Mouse (Mus musculus) MEL (cell line): Measurements from ENCODE around the gene Ndc1. TPM values are rescaled to one million over a fixed set of nuclear protein-coding genes. Genes with fewer than 3 reads are reported as not detected.

ENCODE experiments used
- DNase-seq: peaks from one replicate; pipeline ENCODE4 v3.0.0; 2011; ENCODE audit warnings: low read depth, low spot score
- H3K27ac ChIP-seq: 2 replicates; pipeline ENCODE4 v1.5.1; 2012; ENCODE audit warnings: low read depth, mild to moderate bottlenecking, control low read depth, low read length, moderate library complexity; ENCODE audit not compliant: control insufficient read depth
- H3K27me3 ChIP-seq, 2 experiments: fragments of 150-350 bp in 1 of 2; sonication (generic) in 1 of 2; 2 replicates each; pipeline ENCODE4 v1.6.1; 2012; ENCODE audit warnings: low read length in 2 of 2, mild to moderate bottlenecking in 2 of 2, improper control_type of control experiment in 1 of 2, moderate library complexity in 1 of 2; ENCODE audit not compliant: insufficient read depth in 2 of 2, control insufficient read depth in 1 of 2
- H3K36me3 ChIP-seq, 2 experiments: 2 replicates each; pipeline ENCODE4 v1.6.1; 2012 to 2014; ENCODE audit warnings: low read length in 2 of 2, improper control_type of control experiment in 1 of 2, inconsistent platforms in 1 of 2, mild to moderate bottlenecking in 1 of 2; ENCODE audit not compliant: insufficient read depth in 2 of 2, control insufficient read depth in 1 of 2
- H3K4me1 ChIP-seq, 2 experiments: fragments of 150-350 bp in 1 of 2; sonication (generic) in 1 of 2; 2 replicates each; pipeline ENCODE4 v1.6.1; 2012; ENCODE audit warnings: low read length in 2 of 2, improper control_type of control experiment in 1 of 2, mild to moderate bottlenecking in 1 of 2; ENCODE audit not compliant: insufficient read depth in 2 of 2, control insufficient read depth in 1 of 2
- H3K4me3 ChIP-seq, 2 experiments: fragments of 150-350 bp in 1 of 2; sonication (generic) in 1 of 2; 2 replicates each; pipeline ENCODE4 v1.5.1; 2012; ENCODE audit warnings: low read depth in 2 of 2, low read length in 2 of 2, mild to moderate bottlenecking in 2 of 2, moderate library complexity in 2 of 2, control low read depth in 1 of 2, improper control_type of control experiment in 1 of 2; ENCODE audit not compliant: control insufficient read depth in 1 of 2, insufficient read depth in 1 of 2
- H3K79me2 ChIP-seq: 2 replicates; pipeline ENCODE4 v1.6.1; 2012; ENCODE audit warnings: mild to moderate bottlenecking, low read length, moderate library complexity; ENCODE audit not compliant: control insufficient read depth, poor library complexity, insufficient read depth
- H3K9ac ChIP-seq: 2 replicates; pipeline ENCODE4 v1.6.1; 2012; ENCODE audit warnings: low read depth, mild to moderate bottlenecking, control low read depth, low read length, moderate library complexity; ENCODE audit not compliant: control insufficient read depth, poor library complexity, severe bottlenecking
- H3K9me3 ChIP-seq: fragments of 150-350 bp; sonication (generic); replicated peaks from 2 replicates; pipeline ENCODE4 v1.6.1; 2012; ENCODE audit warnings: mild to moderate bottlenecking, low read length, improper control_type of control experiment, moderate library complexity; ENCODE audit not compliant: insufficient read depth
- BHLHE40 ChIP-seq: IDR thresholded peaks from 2 replicates; pipeline ENCODE4 v1.6.1; 2012; ENCODE audit warnings: low read depth, mild to moderate bottlenecking, inconsistent platforms, low read length, improper control_type of control experiment, borderline replicate concordance
- CHD2 ChIP-seq: IDR thresholded peaks from 2 replicates; pipeline ENCODE4 v1.6.1; 2011; ENCODE audit warnings: low read length, improper control_type of control experiment
- CTCF ChIP-seq, 3 experiments: IDR thresholded peaks in 2 of 3; conservative IDR thresholded peaks in 1 of 3; 2 replicates each; pipeline ENCODE4 v1.5.1; 2011 to 2012; ENCODE audit warnings: low read length in 3 of 3, low read depth in 2 of 3, mild to moderate bottlenecking in 2 of 3, improper control_type of control experiment in 1 of 3, inconsistent platforms in 1 of 3, mixed read lengths in 1 of 3, moderate library complexity in 1 of 3; ENCODE audit not compliant: control insufficient read depth in 1 of 3, insufficient read depth in 1 of 3, poor library complexity in 1 of 3, severe bottlenecking in 1 of 3
- ELF1 ChIP-seq: IDR thresholded peaks from 2 replicates; pipeline ENCODE4 v1.6.1; 2014; ENCODE audit warnings: low read depth, mild to moderate bottlenecking, inconsistent platforms, low read length, improper control_type of control experiment, moderate library complexity
- EP300 ChIP-seq, 2 experiments: IDR thresholded peaks; 2 replicates each; pipeline ENCODE4 v1.6.1; 2011; ENCODE audit warnings: improper control_type of control experiment in 2 of 2, low read length in 2 of 2, low read depth in 1 of 2, mild to moderate bottlenecking in 1 of 2
- GATA1 ChIP-seq: IDR thresholded peaks from 2 replicates; pipeline ENCODE4 v1.6.1; 2011; ENCODE audit warnings: low read depth, low read length, improper control_type of control experiment
- HCFC1 ChIP-seq: IDR thresholded peaks from 2 replicates; pipeline ENCODE4 v1.6.1; 2012; ENCODE audit warnings: low read depth, mild to moderate bottlenecking, inconsistent platforms, low read length, improper control_type of control experiment, moderate library complexity
- MAFK ChIP-seq: IDR thresholded peaks from 2 replicates; pipeline ENCODE4 v1.6.1; 2011; ENCODE audit warnings: low read depth, mild to moderate bottlenecking, low read length, improper control_type of control experiment, borderline replicate concordance
- MYC ChIP-seq: IDR thresholded peaks from 2 replicates; pipeline ENCODE4 v1.6.1; 2011; ENCODE audit warnings: low read depth, mild to moderate bottlenecking, low read length, improper control_type of control experiment, moderate library complexity
- NELFE ChIP-seq: IDR thresholded peaks from 2 replicates; pipeline ENCODE4 v1.6.1; 2011; ENCODE audit warnings: low read depth, low read length, improper control_type of control experiment
- NRF1 ChIP-seq: IDR thresholded peaks from 2 replicates; pipeline ENCODE4 v1.6.1; 2014; ENCODE audit warnings: low read depth, mild to moderate bottlenecking, inconsistent platforms, low read length, improper control_type of control experiment, moderate library complexity; ENCODE audit not compliant: poor library complexity, insufficient read depth, severe bottlenecking
- POLR2AphosphoS2 ChIP-seq: IDR thresholded peaks from 2 replicates; pipeline ENCODE4 v1.6.1; 2011; ENCODE audit warnings: low read length, improper control_type of control experiment
- RAD21 ChIP-seq: IDR thresholded peaks from 2 replicates; pipeline ENCODE4 v1.6.1; 2011; ENCODE audit warnings: mild to moderate bottlenecking, low read depth, low read length, improper control_type of control experiment
- RCOR1 ChIP-seq: IDR thresholded peaks from 2 replicates; pipeline ENCODE4 v1.6.1; 2012; ENCODE audit warnings: low read depth, mild to moderate bottlenecking, inconsistent platforms, low read length, improper control_type of control experiment
- SIN3A ChIP-seq: IDR thresholded peaks from 2 replicates; pipeline ENCODE4 v1.6.1; 2012; ENCODE audit warnings: low read length, improper control_type of control experiment, inconsistent platforms
- SMC3 ChIP-seq: IDR thresholded peaks from 2 replicates; pipeline ENCODE4 v1.6.1; 2011; ENCODE audit warnings: low read depth, low read length, improper control_type of control experiment
- TAL1 ChIP-seq: IDR thresholded peaks from 2 replicates; pipeline ENCODE4 v1.6.1; 2012; ENCODE audit warnings: mild to moderate bottlenecking, inconsistent platforms, low read length, moderate library complexity, mixed read lengths
- TBP ChIP-seq: IDR thresholded peaks from 2 replicates; pipeline ENCODE4 v1.8.0; 2011; ENCODE audit warnings: low read depth, low read length, improper control_type of control experiment
- TCF12 ChIP-seq: IDR thresholded peaks from 2 replicates; pipeline ENCODE4 v1.6.1; 2014; ENCODE audit warnings: low read depth, mild to moderate bottlenecking, inconsistent platforms, low read length, improper control_type of control experiment, moderate library complexity
- USF1 ChIP-seq: IDR thresholded peaks from 2 replicates; pipeline ENCODE4 v1.6.1; 2014; ENCODE audit warnings: low read depth, mild to moderate bottlenecking, inconsistent platforms, low read length, improper control_type of control experiment, moderate library complexity
- ZC3H11A ChIP-seq: IDR thresholded peaks from 2 replicates; pipeline ENCODE4 v1.6.1; 2012; ENCODE audit warnings: low read depth, mild to moderate bottlenecking, inconsistent platforms, low read length, improper control_type of control experiment
- ZNF384 ChIP-seq: IDR thresholded peaks from 2 replicates; pipeline ENCODE4 v1.6.1; 2012; ENCODE audit warnings: low read depth, mild to moderate bottlenecking, inconsistent platforms, low read length, improper control_type of control experiment
- polyA plus RNA-seq, 2 experiments: library from polyadenylated mRNA; stranded (reverse) in 1 of 2; unstranded in 1 of 2; fragments of >175 nt in 1 of 2; fragments of >200 nt in 1 of 2; gene quantifications; 2 replicates each; pipeline versions ENCODE4 v1.2.1 to v1.2.4; 2012; ENCODE audit warnings: low replicate concordance in 2 of 2, low read depth in 1 of 2; ENCODE audit not compliant: insufficient read length in 2 of 2, insufficient read depth in 1 of 2, missing spikeins in 1 of 2
- total RNA-seq: library from RNA; depleted of rRNA; stranded (reverse); fragments of 300-350 nt; gene quantifications from 2 replicates; pipeline ENCODE4 v1.2.3, GENCODE M21; 2012

Gene Ndc1
- total and polyA plus RNA-seq, 3 experiments, result 54.0 to 274 (median 57.2) TPM

- Histone ChIP-seq H3K4me1 (peaks cover 2 to 4% of the 10 kb centered on the region in 2 experiments; a peak in 2 of 4 replicates), H3K9ac (no peak overlapping the region), H3K27ac (no peak overlapping the region), H3K36me3 (0 out of 4 replicates have a peak, but pooled peaks cover 0 to 2% of the 10 kb centered on the region in 2 experiments), H3K9me3 (no peaks in the 10 kb centered on the region), H3K4me3 (no peak overlapping the region), H3K79me2 (no peaks in the 10 kb centered on the region), H3K27me3 (no peaks in the 10 kb centered on the region)
- no peak for TF ChIP-seq ZC3H11A
- no peak for TF ChIP-seq SMC3
- no peak for TF ChIP-seq NRF1
- no peak for TF ChIP-seq USF1
- TF ChIP-seq CHD2, result no peak
- no peak for TF ChIP-seq POLR2AphosphoS2
- TF ChIP-seq MYC, result no peak
- TF ChIP-seq MAFK, result no peak
- TF ChIP-seq BHLHE40, result no peak
- no peak for DNase-seq
These were observed 84.9 kb downstream of the Ndc1 start for GRCm38 (mm10) chr4:107452266-107453015.

GRCm38 (mm10) chr4:107453141-107453984 is 85.8 kb downstream of the Ndc1 start:
- Histone ChIP-seq H3K79me2 (no peaks in the 10 kb centered on the region), H3K9me3 (no peaks in the 10 kb centered on the region), H3K9ac (no peak overlapping the region), H3K4me3 (no peak overlapping the region), H3K36me3 (peaks cover 0 to 7% of the 10 kb centered on the region in 2 experiments; a peak in 1 of 4 replicates), H3K27me3 (no peaks in the 10 kb centered on the region), H3K4me1 (peaks cover 2 to 13% of the 10 kb centered on the region in 2 experiments; a peak in 2 of 4 replicates), H3K27ac (no peak overlapping the region)
- TF ChIP-seq POLR2AphosphoS2, result no peak
- no peak for TF ChIP-seq EP300 (IDR thresholded peaks at IDR 0.05; ENCODE audit: low read depth in 1 of 2, low read length in 2 of 2)
- TF ChIP-seq NRF1, result no peak
- TF ChIP-seq RAD21, result peak; percentile 67
- TF ChIP-seq NELFE, result no peak
- TF ChIP-seq BHLHE40, result 0 out of 2 replicates have a peak, but pooled peaks have one; percentile 30
- peak; percentile 19; the same call in 1 of the 2 replicates for TF ChIP-seq SIN3A
- peak; percentile 44 for TF ChIP-seq ZNF384
- peak; percentile 63; the same call in 1 of the 2 replicates for TF ChIP-seq MYC
- no peak for TF ChIP-seq TBP
- peak; percentile 56 for TF ChIP-seq SMC3
- no peak for TF ChIP-seq RCOR1
- peak; percentile 47; the same call in 1 of the 2 replicates for TF ChIP-seq ELF1
- peak; percentile 40; the same call in 1 of the 2 replicates for TF ChIP-seq TCF12
- peak; percentile 56 for TF ChIP-seq CHD2
- TF ChIP-seq TAL1, result no peak
- no peak for TF ChIP-seq GATA1
- 0 out of 2 replicates have a peak, but pooled peaks have one; percentile 29 for TF ChIP-seq HCFC1
- peak; percentile 89 to 95 (median 91) for TF ChIP-seq CTCF (IDR thresholded peaks at IDR 0.05 in 2 of 3, conservative IDR thresholded peaks at IDR 0.05 in 1 of 3; ENCODE audit: control insufficient read depth in 1 of 3, insufficient read depth in 1 of 3, low read depth in 2 of 3, low read length in 3 of 3, poor library complexity in 1 of 3, severe bottlenecking in 1 of 3)
- DNase-seq, result peak; percentile 89
